Mouse (Mus musculus): Measurements from ENCODE around the gene Mta1. TPM values are rescaled to one million over a fixed set of nuclear protein-coding genes. Genes with fewer than 3 reads are reported as not detected.

The Mta1 gene
- total RNA-seq, 2 experiments from 2014 or later, result 68.8 to 71.8 TPM

- DNase-seq (ENCODE audit: low spot score in 2 of 2), result no peak
These were observed 1.0 kb upstream of the Mta1 start for GRCm38 (mm10) chr12:113097040-113097439.

DNA sequence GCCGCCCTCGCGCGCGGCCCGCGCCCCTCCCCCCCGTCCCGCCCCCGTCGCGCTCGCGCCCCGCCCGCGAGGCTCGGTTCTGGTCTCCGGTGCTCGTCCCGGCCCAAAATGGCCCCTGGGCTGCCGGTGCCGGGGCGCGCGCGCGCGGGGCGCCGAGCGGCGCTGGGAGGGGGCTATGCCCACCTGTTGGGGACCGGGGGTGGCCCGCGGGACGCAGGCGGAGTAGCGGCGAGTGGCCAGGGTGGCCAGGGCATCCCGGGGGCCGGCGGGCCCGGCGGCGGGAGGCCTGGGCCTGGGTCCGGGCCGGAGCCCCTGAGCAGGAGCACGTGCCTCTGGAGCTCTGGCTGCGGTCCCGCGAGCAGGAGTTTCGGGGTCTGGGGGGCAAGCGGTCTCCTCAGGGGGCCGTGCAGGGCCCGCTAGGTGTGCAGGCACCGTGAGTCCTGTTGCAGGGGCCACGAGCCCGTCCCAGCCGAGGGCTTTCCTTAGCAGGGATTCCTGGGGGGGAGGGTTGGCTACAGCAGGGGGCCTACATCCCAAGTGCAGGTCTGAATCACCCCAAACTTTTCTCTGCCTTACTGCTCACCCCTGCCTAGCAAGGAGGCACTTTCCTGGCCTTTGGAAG is 563 bp downstream of the Mta1 start:
- DNase-seq (ENCODE audit: low spot score in 2 of 2), result peak in 1 of 2 experiments; percentile 35

DNA sequence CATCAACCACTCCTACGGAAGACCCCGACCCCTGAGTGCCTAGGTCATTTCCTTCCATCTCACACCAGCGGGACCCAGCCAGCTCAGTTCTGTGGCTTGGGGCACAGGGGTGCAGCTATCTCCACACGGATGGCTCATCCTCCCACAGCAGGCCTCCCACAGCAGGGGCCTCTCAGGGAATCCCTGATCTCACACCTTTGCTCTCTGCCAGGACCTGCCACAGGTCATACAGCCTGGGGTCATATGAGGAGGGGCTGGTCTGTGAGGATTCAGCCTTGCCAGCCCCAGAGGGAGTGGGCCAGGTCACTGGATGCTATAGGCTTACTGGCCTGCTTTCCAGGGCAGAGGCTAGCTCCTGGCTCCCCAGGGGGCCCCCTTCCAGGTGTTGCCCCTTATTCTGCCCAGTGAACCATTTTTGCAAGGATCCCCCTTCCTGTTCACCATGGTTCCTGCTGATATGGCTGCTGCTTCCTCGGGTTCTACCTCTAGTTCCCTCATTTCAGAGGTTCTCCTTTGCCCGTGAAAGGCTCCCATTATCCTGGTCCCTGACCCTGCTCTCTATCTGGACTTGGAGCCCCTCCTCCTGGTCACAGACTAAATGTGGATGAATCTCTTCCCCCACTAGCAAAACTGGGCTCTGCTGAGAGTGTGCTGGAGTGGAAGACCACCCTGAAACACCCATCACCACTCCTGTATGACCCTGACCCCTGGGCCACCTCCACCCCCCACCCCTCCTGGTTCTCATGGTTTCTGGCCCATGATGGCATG is 1.6 kb downstream of the Mta1 start:
- no peak for DNase-seq (ENCODE audit: low spot score in 2 of 2)

DNA sequence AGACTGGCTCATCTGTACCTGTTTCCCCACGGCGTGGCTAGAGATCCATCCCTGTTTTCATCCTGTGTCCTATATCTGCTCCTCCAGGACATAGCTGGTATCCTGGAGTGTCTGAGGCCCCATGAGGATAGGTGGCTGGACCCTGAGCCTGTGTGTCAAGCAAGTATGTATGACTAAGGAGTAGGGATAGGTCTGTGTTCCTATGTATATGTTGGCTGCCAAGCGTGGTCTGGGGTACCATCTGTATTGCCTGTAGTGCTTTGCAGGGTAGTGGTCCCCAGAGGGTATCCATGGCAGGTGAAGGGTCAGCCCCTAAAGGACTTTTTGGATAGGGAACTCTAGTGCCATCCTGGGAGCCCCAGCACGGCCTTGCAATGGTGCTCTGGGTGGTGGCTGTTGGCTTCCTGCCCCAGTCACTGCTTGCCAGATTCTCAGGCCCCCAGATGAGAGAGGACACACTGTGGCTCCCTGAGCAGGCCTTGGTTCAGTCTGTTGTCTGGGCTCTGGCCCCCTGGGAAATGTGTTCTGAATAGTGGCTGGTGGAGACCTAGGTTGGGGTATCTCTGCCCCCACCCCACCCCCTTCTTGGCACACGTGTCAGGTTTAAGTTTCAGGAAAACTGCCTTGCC is 2.5 kb downstream of the Mta1 start:
- DNase-seq (ENCODE audit: low spot score in 2 of 2), result peak in 1 of 2 experiments; percentile 49

GRCm38 (mm10) chr12:113101251-113101960 is 3.3 kb downstream of the Mta1 start:
- DNase-seq (ENCODE audit: low spot score in 2 of 2), result no peak

- DNase-seq (ENCODE audit: low spot score in 2 of 2), result peak in 1 of 2 experiments; percentile 60
These were observed 4.4 kb downstream of the Mta1 start for GRCm38 (mm10) chr12:113102461-113102860.

GRCm38 (mm10) chr12:113103846-113104451 is 5.9 kb downstream of the Mta1 start:
- no peak for DNase-seq (ENCODE audit: low spot score in 2 of 2)

- no peak for DNase-seq (ENCODE audit: low spot score in 2 of 2)
These were observed 8.3 kb downstream of the Mta1 start for GRCm38 (mm10) chr12:113106386-113106785.

- DNase-seq (ENCODE audit: low spot score in 2 of 2), result no peak
These were observed 9.5 kb downstream of the Mta1 start for GRCm38 (mm10) chr12:113107431-113108124.

GRCm38 (mm10) chr12:113108528-113109283 is 10.6 kb downstream of the Mta1 start:
- DNase-seq (ENCODE audit: low spot score in 2 of 2), result no peak

DNA sequence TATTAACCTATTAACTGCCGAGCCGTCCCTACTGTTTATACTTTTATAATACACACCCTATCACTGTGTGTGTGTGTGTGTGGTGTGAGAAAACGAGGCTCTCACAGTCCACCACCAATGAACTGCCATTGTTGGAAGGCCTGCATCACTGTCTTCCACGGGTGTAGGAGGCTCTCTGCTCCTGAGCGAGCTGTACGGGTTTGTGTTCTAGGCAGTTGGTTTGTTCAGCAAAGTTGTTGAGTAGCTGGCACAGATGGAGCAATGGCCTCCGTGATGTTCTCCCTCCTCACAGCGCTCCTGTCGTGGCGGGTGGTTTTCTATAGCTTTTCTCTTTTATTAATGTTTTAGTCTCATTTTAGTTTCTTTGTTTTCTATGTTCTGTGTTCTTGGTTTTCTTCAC is 11.7 kb downstream of the Mta1 start:
- DNase-seq (ENCODE audit: low spot score in 2 of 2), result no peak

- no peak for DNase-seq (ENCODE audit: low spot score in 2 of 2)
These were observed 16.1 kb downstream of the Mta1 start for GRCm38 (mm10) chr12:113114141-113114540.

DNA sequence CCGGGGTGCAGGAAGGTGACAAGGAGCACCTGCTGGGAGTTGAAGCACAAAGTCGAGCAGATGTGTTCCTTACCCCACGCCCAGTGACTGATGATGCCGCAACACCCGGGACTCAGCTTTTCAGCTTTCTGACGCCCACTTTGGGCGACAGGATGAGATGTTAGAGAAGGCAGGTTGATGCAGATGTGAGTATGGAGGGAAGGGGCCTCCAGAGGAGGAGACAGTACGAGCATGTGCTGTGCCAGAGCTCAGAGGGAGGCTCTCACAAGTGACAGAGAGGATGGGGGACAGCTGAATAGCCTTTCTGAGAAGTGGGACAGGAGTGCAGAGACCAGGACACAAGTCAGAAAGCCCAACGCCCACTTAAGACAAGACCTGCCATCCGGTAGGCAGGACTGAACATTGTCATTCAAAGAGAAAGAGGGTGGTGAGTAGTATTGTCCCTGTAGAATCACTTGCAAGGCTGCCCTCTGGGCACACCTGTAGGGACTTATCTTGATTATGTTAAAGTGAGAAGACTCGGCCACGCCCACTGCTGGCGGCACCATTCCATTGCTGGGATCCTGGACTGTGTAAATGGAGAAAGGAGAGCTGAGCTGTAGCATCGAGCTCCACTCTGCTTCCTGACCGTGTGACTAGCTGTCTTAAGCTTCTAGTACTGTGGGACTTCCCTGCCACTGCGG is 16.9 kb downstream of the Mta1 start:
- no peak for DNase-seq (ENCODE audit: low spot score in 2 of 2)

GRCm38 (mm10) chr12:113119516-113120410 is 21.7 kb downstream of the Mta1 start:
- DNase-seq (ENCODE audit: low spot score in 2 of 2), result peak; percentile 67 to 81

GRCm38 (mm10) chr12:113124726-113125125 is 26.6 kb downstream of the Mta1 start:
- DNase-seq (ENCODE audit: low spot score in 2 of 2), result no peak

DNA sequence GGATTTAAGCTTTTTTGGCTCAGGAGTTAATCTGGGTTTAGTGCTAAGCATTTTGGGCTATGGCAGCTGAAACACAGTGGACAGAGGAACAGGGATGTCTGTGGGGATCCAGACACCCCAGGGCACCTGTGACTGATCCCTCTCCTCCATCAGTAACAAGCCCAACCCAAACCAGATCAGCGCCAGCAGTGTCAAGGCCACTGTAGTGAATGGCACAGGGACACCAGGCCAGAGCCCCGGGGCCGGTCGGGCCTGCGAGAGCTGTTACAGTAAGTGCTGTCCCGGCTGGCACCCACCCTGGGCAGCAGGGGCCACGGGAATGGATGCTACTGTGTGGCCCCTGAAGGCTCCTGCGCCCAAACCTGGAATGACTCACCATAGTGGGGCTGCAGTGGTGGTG is 32.7 kb downstream of the Mta1 start:
- no peak for DNase-seq (ENCODE audit: low spot score in 2 of 2)

DNA sequence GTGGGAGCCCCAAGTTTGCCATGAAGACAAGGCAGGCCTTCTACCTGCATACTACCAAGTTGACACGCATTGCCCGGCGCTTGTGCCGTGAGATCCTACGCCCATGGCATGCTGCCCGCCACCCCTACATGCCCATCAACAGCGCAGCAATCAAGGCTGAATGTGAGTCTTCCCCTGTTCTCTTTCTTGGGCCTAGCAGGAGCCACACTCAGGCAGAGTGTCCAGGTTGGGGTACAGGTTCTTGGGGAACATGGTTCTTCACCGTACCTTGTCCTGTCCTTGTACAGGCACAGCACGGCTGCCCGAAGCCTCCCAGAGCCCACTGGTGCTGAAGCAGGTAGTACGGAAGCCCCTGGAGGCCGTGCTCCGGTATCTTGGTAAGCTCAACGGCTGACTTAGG is 33.5 kb downstream of the Mta1 start:
- DNase-seq (ENCODE audit: low spot score in 2 of 2), result no peak

DNA sequence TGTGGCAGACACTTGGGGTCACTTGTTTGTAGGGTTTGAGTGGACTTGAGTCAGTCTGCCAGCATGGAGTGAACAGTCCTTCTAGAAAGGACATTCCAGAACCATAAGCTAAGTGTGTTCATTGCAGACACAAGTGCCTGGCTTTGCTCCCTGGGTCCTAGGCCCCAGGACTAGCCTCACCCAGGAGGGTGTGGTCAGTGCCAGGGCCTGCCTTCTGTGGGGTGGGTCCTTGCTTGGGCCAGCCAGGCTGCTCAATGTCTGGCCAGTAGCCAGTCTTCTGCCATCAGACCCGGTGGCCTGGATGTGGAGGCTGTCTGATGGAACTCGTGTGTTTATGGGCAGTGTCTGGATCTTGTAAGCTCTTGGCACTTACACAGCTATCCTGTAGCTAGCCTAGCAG is 34.5 kb downstream of the Mta1 start:
- DNase-seq (ENCODE audit: low spot score in 2 of 2), result peak in 1 of 2 experiments; percentile 67
